Mouse (Mus musculus) erythroblast, embryonic 14.5 days (primary cell): Measurements from ENCODE around the gene Smim13. TPM values are rescaled to one million over a fixed set of nuclear protein-coding genes. Genes with fewer than 3 reads are reported as not detected.
"Not testable (repeated sequence)": the region's sequence is repeated elsewhere in the genome, so short reads cannot be mapped to it uniquely, and the experiment has no call there.

Source experiments
- H3K27me3 ChIP-seq: 2 replicates; pipeline ENCODE4 v1.6.1; 2012; ENCODE audit warnings: inconsistent platforms; ENCODE audit not compliant: control insufficient read depth
- H3K36me3 ChIP-seq: 2 replicates; pipeline ENCODE4 v1.6.1; 2012; ENCODE audit warnings: mild to moderate bottlenecking, inconsistent platforms; ENCODE audit not compliant: control insufficient read depth
- H3K4me1 ChIP-seq: 2 replicates; pipeline ENCODE4 v1.6.1; 2012; ENCODE audit warnings: inconsistent platforms; ENCODE audit not compliant: control insufficient read depth
- H3K4me3 ChIP-seq: replicated peaks from 2 replicates; pipeline ENCODE3; 2012; ENCODE audit warnings: moderate library complexity, mild to moderate bottlenecking, inconsistent platforms
- H3K9me3 ChIP-seq: 2 replicates; pipeline ENCODE4 v1.6.1; 2012; ENCODE audit warnings: low read length, inconsistent platforms, mixed read lengths; ENCODE audit not compliant: control insufficient read depth
- GATA1 ChIP-seq: IDR thresholded peaks from 2 replicates; pipeline ENCODE4 v1.6.1; 2012; ENCODE audit warnings: low read length, inconsistent platforms, mixed read lengths
- TAL1 ChIP-seq: IDR thresholded peaks from 3 replicates; pipeline ENCODE4 v1.6.1; 2012; ENCODE audit warnings: low read length, inconsistent platforms, mixed read lengths
- polyA plus RNA-seq: library from polyadenylated mRNA; stranded (reverse); fragments of >175 nt; gene quantifications from 2 replicates; pipeline ENCODE4 v1.2.3, GENCODE M21; 2012

Smim13 gene
- 0.09 and 0.14 TPM in 2 replicates for polyA plus RNA-seq

GRCm38 (mm10) chr13:41249538-41250317 lies at the start of gene Smim13:
Smim13 (plus strand) TSS chr13:41249844.
- peaks cover 3% of the 10 kb centered on the region for H3K27me3 ChIP-seq
- H3K4me1 ChIP-seq = peaks cover 39% of the 10 kb centered on the region
- H3K36me3 ChIP-seq = no peaks in the 10 kb centered on the region; the same call in 1 of the 2 replicates
- no peaks in the 10 kb centered on the region for H3K9me3 ChIP-seq
- TF ChIP-seq GATA1 = no peak
- TF ChIP-seq TAL1 = no peak
- H3K4me3 ChIP-seq = peak within 1 kb of the TSS; percentile 100

- no peaks in the 10 kb centered on the region for H3K9me3 ChIP-seq
- H3K4me3 ChIP-seq = no peak overlapping the region
- no peaks in the 10 kb centered on the region for H3K27me3 ChIP-seq
- H3K36me3 ChIP-seq = no peaks in the 10 kb centered on the region; the same call in 1 of the 2 replicates
- TF ChIP-seq GATA1 = no peak
- no peak for TF ChIP-seq TAL1
- no peaks in the 10 kb centered on the region for H3K4me1 ChIP-seq
Observed at GRCm38 (mm10) chr13:41200861-41201260, 48.8 kb upstream of the Smim13 start.

DNA sequence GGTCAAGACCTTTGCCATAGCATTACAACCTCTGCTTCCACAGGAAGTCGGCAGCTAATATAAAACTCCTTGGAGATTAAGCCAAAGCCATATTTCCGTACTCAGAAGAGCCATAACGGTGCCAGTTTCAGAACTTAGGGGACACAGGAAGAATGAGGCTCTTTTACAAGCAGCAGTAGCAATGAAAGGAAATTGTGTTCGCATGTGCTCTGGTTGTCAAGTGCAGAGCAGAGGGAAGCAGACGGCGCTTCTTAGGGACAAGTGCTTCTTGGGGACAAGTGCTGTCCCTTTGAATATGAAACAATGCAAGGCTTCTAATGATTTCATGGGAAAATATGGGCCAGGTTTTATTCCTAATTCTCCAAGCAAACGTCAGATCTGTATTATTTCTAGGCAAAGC lies 46.4 kb upstream of the Smim13 start:
- H3K4me3 ChIP-seq = no peak overlapping the region
- no peaks in the 10 kb centered on the region for H3K27me3 ChIP-seq
- no peaks in the 10 kb centered on the region for H3K4me1 ChIP-seq
- no peak for TF ChIP-seq TAL1
- TF ChIP-seq GATA1 = no peak
- H3K9me3 ChIP-seq = no peaks in the 10 kb centered on the region
- no peaks in the 10 kb centered on the region; the same call in 1 of the 2 replicates for H3K36me3 ChIP-seq

DNA sequence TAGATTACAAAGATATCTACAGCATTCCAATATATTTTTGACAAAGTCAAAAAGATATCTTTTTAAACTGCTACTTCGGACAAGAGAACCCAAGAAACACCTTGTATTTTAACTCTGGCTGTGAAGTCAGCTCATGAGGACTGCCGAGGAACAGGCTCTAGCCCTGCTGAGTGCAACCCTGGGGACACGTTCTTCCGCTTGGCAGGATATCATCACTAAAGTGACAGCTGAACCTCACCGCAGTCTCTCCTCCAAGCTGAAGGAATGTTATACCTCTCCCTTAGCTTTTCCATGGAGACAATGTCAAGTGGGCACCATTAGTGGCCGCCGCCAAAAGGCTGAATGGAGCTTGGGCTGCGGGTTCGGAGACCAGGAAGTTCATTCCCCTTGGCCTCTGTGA lies 46.0 kb upstream of the Smim13 start:
- no peaks in the 10 kb centered on the region for H3K4me1 ChIP-seq
- TF ChIP-seq TAL1 = no peak
- TF ChIP-seq GATA1 = no peak
- no peaks in the 10 kb centered on the region for H3K9me3 ChIP-seq
- no peaks in the 10 kb centered on the region for H3K27me3 ChIP-seq
- no peaks in the 10 kb centered on the region; the same call in 1 of the 2 replicates for H3K36me3 ChIP-seq
- H3K4me3 ChIP-seq = no peak overlapping the region

DNA sequence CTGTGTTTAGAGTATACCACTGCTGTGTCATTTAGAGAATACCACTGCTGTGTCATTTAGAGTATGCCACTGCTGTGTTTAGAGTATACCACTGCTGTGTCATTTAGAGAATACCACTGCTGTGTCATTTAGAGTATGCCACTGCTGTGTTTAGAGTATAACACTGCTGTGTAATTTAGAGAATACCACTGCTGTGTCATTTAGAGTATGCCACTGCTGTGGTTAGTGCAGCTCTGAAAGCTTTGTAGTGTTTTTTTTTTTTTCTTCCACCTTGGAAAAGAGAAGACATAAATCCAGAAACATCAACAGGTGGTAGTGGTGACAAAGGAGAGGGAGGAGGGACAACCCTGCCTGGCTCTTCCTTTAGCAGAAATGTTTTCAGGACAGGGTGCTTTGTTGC lies 44.1 kb upstream of the Smim13 start:
- H3K4me3 ChIP-seq = not testable (repeated sequence)

GRCm38 (mm10) chr13:41206241-41206640 lies 43.4 kb upstream of the Smim13 start:
- Histone ChIP-seq H3K4me3 (no peak overlapping the region), H3K4me1 (no peaks in the 10 kb centered on the region), H3K36me3 (no peaks in the 10 kb centered on the region; the same call in 1 of the 2 replicates), H3K9me3 (no peaks in the 10 kb centered on the region), H3K27me3 (no peaks in the 10 kb centered on the region)
- TF ChIP-seq GATA1 (no peak), TAL1 (no peak)

More for the DNA sequence above, 44.1 kb upstream of the Smim13 start:
- H3K27me3 ChIP-seq, H3K36me3 ChIP-seq, H3K9me3 ChIP-seq, H3K4me1 ChIP-seq: not testable (repeated sequence)

GRCm38 (mm10) chr13:41211276-41211675 lies 38.4 kb upstream of the Smim13 start:
- Histone ChIP-seq H3K9me3 (no peaks in the 10 kb centered on the region), H3K27me3 (no peaks in the 10 kb centered on the region), H3K36me3 (no peaks in the 10 kb centered on the region), H3K4me1 (no peaks in the 10 kb centered on the region), H3K4me3 (no peak overlapping the region)
- TF ChIP-seq TAL1 (no peak), GATA1 (no peak)

DNA sequence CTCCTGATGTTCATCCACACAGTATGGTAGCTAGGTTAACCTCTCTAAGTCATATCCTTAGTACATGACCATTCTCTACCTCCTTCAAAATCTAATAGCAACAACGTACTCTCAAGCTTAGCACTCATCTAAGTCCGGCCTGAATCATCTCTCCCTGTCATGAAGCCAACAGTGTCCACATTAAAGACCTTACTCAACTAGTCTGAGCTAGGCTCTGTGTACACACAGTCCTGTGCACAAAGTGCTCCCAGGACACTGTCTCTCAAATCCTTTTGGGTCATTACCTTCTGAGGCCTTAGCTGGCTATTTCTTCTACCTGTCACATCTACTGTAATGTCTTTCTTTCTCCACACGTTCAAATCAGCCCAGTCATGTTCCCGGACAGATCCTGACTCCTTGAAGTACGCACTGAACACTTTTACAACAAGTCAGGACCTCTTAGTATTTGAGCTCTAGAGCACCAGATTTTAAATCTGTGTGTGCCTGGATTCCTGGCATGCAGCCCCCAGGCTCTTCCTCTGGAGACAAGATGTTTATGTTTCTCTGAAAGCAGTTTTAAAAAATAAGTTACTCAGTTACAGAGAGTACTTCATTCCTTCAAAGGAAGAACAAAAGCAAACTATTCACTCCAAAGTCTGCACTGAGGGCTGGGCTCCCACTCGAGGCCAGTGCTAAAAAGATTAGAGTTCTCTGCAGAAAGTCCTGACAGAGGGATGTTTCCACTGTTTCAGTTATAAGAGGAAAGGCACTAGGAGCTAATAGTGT lies 36.9 kb upstream of the Smim13 start:
- no peaks in the 10 kb centered on the region for H3K9me3 ChIP-seq
- TF ChIP-seq GATA1 = no peak
- no peak for TF ChIP-seq TAL1
- no peaks in the 10 kb centered on the region for H3K36me3 ChIP-seq
- H3K4me1 ChIP-seq = no peaks in the 10 kb centered on the region
- H3K27me3 ChIP-seq = no peaks in the 10 kb centered on the region
- H3K4me3 ChIP-seq = no peak overlapping the region

- Histone ChIP-seq H3K4me1 (peaks cover 7% of the 10 kb centered on the region), H3K36me3 (no peaks in the 10 kb centered on the region), H3K4me3 (no peak overlapping the region), H3K9me3 (peaks cover 2% of the 10 kb centered on the region), H3K27me3 (peaks cover 19% of the 10 kb centered on the region)
- TF ChIP-seq TAL1 (no peak), GATA1 (no peak)
Observed at GRCm38 (mm10) chr13:41215669-41216068, 34.0 kb upstream of the Smim13 start.
